Mouse (Mus musculus) heart, adult 2 months (tissue): ENCODE measurements around the gene Ubxn7. TPM values are rescaled to one million over a fixed set of nuclear protein-coding genes. Genes with fewer than 3 reads are reported as not detected.
A peak's percentile ranks its signal among the peaks of the same experiment; 100 is the strongest.

Experiments
- DNase-seq, 2 experiments: peaks; one replicate each; pipeline ENCODE4 v3.0.0; 2021
- H3K27ac ChIP-seq: fragments of 200-600 bp; 2 replicates; pipeline ENCODE4 v1.8.1; 2022
- H3K27me3 ChIP-seq: fragments of 200-500 bp; 2 replicates; pipeline ENCODE4 v1.6.1; 2012; ENCODE audit warnings: mild to moderate bottlenecking, low read length, inconsistent platforms, mixed read lengths; ENCODE audit not compliant: control insufficient read depth, insufficient read depth
- H3K36me3 ChIP-seq: fragments of 200-500 bp; 2 replicates; pipeline ENCODE4 v1.6.1; 2012; ENCODE audit warnings: low read length, inconsistent platforms; ENCODE audit not compliant: control insufficient read depth, insufficient read depth
- H3K4me1 ChIP-seq: fragments of 200-500 bp; 2 replicates; pipeline ENCODE4 v1.6.1; 2011; ENCODE audit warnings: low read length; ENCODE audit not compliant: control insufficient read depth, insufficient read depth
- H3K4me3 ChIP-seq: fragments of 200-600 bp; 2 replicates; pipeline ENCODE4 v1.8.1; 2022
- H3K79me2 ChIP-seq: fragments of 200-500 bp; replicated peaks from 2 replicates; pipeline ENCODE4 v1.6.1; 2012; ENCODE audit warnings: mild to moderate bottlenecking, inconsistent platforms, low read length, moderate library complexity, mixed read lengths; ENCODE audit not compliant: control insufficient read depth, insufficient read depth
- H3K9ac ChIP-seq: fragments of 200-500 bp; 2 replicates; pipeline ENCODE4 v1.6.1; 2012; ENCODE audit warnings: low read depth, mild to moderate bottlenecking, control low read depth, inconsistent platforms, low read length, mixed read lengths
- CTCF ChIP-seq: fragments of 200-600 bp; IDR thresholded peaks from 2 replicates; pipeline ENCODE4 v1.8.1; 2022; ENCODE audit warnings: antibody characterized with exemption, mild to moderate bottlenecking, moderate library complexity
- EP300 ChIP-seq: fragments of 200-500 bp; IDR thresholded peaks from 2 replicates; pipeline ENCODE4 v1.6.1; 2011; ENCODE audit warnings: low read depth, low read length, control low read depth; ENCODE audit not compliant: insufficient read depth
- POLR2A ChIP-seq: fragments of 200-500 bp; IDR thresholded peaks from 2 replicates; pipeline ENCODE4 v1.6.1; 2011; ENCODE audit warnings: mild to moderate bottlenecking, low read depth, low read length, control low read depth; ENCODE audit not compliant: insufficient read depth
- WGBS: fragments of 180-500 bp; shearing (Covaris S2); methylation state at CpG from one replicate; pipeline ENCODE4 v1.1.7; 2018; 5-methylcytosine and 5-hydroxymethylcytosine counted together
- intact Hi-C: fragments of 180-260 bp; cut with DNase I; formaldehyde crosslinking; loops from one replicate; pipeline ENCODE4 v1.15.1; 2025
- polyA plus RNA-seq: library from polyadenylated mRNA; depleted of rRNA; stranded (reverse); fragments of >200 nt; gene quantifications from 2 replicates; pipeline ENCODE4 v1.2.3, GENCODE M21; 2012
- total RNA-seq, 2 experiments: library from RNA; stranded (reverse); gene quantifications; 2 replicates each; pipeline ENCODE4 v1.2.3; 2021

The Ubxn7 gene
- total and polyA plus RNA-seq, 3 experiments: 4.8 to 26.8 (median 23.6) TPM

DNA sequence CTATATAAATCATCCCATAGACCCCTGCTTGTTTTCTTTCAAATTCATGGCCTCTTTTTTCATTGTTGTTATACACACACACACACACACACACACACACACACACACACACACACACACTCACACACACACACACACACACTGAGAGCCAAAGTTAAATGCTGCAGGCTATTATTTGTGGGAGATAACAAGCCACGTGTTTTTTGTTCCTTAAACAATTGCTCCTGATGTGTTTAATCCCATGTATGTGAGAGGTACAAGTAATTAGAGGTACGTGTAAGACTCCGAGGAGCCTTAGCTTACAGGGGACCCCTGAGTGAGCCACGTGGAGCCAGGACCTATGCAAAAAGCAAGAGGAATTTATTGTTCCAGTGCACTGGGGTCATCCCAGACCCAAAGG, 20.1 kb upstream of the Ubxn7 start:
- 85% methylated on average over 4 of the region's 4 CpGs for WGBS
- no peaks in the 10 kb centered on the region for H3K79me2 ChIP-seq
- H3K4me1 ChIP-seq: no peaks in the 10 kb centered on the region
- H3K27ac ChIP-seq: no peak overlapping the region
- no peaks in the 10 kb centered on the region for H3K27me3 ChIP-seq
- DNase-seq: no peak
- H3K9ac ChIP-seq: no peak overlapping the region
- no peaks in the 10 kb centered on the region for H3K36me3 ChIP-seq
- intact Hi-C loops: no loop called here
- TF ChIP-seq CTCF (no peak), EP300 (no peak), POLR2A (no peak)
- no peak overlapping the region for H3K4me3 ChIP-seq

DNA sequence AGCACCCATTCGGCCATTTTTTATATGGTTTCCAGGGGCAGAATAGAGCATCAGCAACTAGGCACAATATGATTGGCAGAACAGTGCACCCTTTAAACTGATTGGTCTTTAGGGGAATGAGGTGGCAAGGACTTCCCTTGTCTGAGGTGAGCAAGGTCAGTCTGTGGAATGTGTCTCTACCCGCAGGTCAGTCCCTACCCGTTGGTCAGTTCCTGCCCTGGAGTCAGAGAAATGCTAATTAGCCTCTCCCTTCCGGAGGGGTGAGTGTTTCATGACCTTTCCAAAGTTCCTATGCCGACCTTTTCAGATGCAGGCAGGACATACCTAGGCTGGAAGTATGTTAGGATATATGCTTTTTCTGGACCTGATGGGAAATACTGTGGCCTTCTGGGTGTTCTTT, 19.7 kb upstream of the Ubxn7 start:
- WGBS: 55% methylated on average over 5 of the region's 5 CpGs
- Histone ChIP-seq H3K9ac (no peak overlapping the region), H3K27ac (no peak overlapping the region), H3K79me2 (no peaks in the 10 kb centered on the region), H3K4me1 (no peaks in the 10 kb centered on the region), H3K36me3 (no peaks in the 10 kb centered on the region), H3K27me3 (no peaks in the 10 kb centered on the region), H3K4me3 (no peak overlapping the region)
- intact Hi-C loops: no loop called here
- DNase-seq: no peak
- no peak for TF ChIP-seq POLR2A
- no peak for TF ChIP-seq CTCF
- no peak for TF ChIP-seq EP300

DNA sequence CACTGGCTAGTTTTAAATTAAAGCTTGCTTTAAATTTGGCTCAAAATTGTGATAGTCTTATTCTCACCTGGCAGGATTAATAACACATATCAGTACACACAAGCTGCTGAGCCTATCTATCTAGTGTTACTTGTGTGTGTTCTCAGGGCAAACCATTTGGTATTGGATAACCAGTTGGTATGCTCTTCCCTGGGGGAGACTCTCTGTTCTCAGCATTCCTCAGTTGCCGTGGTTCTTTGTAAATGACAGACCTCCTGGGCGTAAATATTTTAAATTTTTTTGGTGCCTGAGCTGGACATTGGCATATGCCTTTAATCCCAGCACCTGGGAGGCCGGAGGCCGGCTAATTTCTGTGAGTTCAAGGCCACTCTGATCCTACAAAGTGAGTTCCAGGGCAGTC, 19.2 kb upstream of the Ubxn7 start:
- intact Hi-C loops: no loop called here
- Histone ChIP-seq H3K36me3 (no peaks in the 10 kb centered on the region), H3K4me3 (no peak overlapping the region), H3K9ac (no peak overlapping the region), H3K79me2 (no peaks in the 10 kb centered on the region), H3K27me3 (no peaks in the 10 kb centered on the region), H3K27ac (no peak overlapping the region), H3K4me1 (no peaks in the 10 kb centered on the region)
- no peak for DNase-seq
- TF ChIP-seq CTCF (no peak), POLR2A (no peak), EP300 (no peak)
- 89% methylated on average over 4 of the region's 4 CpGs for WGBS

DNA sequence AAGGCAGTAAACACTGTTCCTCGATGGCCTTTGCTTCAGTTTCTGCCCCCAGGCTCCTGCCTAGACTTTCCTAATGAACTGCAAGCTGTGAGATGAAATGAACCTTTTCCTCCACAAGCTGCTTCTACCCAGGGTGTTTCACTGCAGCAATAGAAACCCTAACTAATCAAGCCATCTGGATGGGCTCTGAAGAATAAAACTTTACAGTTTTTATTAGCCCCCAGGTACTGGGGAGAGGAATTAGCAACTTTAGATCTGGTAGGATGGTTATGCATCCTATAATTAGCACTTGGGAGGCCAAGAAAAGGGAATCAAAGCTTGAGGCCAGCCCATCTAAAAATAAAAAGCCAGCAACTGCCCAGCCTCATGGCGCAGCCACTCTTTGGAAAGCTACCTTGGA, 15.5 kb upstream of the Ubxn7 start:
- H3K4me1 ChIP-seq: no peaks in the 10 kb centered on the region
- 67% methylated on average over 2 of the region's 2 CpGs for WGBS
- H3K4me3 ChIP-seq: no peak overlapping the region
- no peak overlapping the region for H3K27ac ChIP-seq
- no peaks in the 10 kb centered on the region for H3K27me3 ChIP-seq
- no peaks in the 10 kb centered on the region for H3K36me3 ChIP-seq
- no peak overlapping the region for H3K9ac ChIP-seq
- intact Hi-C loops: no loop called here
- no peak for TF ChIP-seq EP300
- TF ChIP-seq CTCF: no peak
- TF ChIP-seq POLR2A: no peak
- no peak for DNase-seq
- H3K79me2 ChIP-seq: no peaks in the 10 kb centered on the region

DNA sequence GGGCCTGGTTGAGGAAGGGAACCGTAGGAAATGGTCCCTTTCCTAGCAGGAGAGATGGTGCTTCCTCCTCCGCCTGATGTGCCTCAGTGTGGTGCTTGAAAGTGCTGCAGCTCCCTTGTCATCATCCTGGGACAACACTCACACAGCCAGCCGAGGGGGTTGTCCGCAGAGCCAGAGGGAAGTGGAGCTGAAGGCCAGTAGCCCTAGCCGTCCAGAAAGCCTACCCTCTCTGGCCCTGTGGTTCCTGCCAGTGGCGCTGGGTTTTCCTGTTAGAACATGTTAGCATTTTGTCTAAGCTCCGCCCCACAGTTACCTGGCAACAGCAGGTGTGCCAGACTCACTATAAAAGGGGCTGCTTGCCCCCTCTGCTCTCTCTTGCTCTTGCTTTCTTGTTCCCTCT, 8.1 kb upstream of the Ubxn7 start:
- no peak overlapping the region for H3K27ac ChIP-seq
- 24% methylated on average over 7 of the region's 7 CpGs for WGBS
- no peak for DNase-seq
- H3K27me3 ChIP-seq: no peaks in the 10 kb centered on the region
- H3K4me1 ChIP-seq: no peaks in the 10 kb centered on the region
- no peak overlapping the region for H3K9ac ChIP-seq
- H3K79me2 ChIP-seq: no peaks in the 10 kb centered on the region
- no peak overlapping the region for H3K4me3 ChIP-seq
- TF ChIP-seq POLR2A (no peak), CTCF (no peak), EP300 (no peak)
- H3K36me3 ChIP-seq: no peaks in the 10 kb centered on the region
- intact Hi-C loops: no loop called here

DNA sequence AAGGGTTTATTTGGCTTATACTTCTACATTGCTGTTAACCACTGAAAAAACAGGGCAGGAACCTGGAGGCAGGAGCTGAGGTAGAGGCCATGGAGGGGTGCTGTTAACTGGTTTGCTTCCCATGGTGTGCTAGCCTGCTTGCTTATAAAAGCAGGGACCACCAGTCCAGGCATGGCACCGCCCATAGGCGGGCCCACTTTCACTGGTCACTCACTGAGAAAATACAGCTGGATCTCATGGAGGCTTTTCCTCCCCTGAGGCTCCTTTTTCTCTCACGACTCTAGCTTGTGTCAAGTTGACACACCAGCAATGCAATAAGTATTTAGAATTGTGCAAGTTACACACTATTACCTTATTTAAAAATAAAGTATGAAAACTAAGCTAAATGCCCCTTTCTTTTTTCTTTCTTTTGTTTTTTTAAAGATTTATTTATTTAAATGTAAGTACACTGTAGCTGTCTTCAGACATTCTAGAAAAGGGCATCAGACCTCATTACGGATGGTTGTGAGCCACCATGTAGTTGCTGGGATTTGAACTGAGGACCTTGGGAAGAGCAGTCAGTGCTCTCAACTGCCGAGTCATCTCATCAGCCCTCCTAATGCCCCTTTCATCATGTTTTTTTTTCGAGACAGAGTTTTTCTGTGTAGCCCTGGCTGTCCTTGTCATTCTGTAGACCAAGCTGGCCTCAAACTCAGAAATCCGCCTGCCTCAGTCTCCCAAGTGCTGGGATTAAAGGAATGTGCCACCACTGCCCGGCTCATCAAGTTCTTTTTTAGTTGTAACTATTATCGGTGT, 984 bp upstream of the Ubxn7 start:
- intact Hi-C loops: loop anchor here (1.0 to 5.0 kb wide), 2 partner anchors 54 to 86 kb away; partner anchors contain the start of genes Rnf168 and Tctex1d2
- H3K4me1 ChIP-seq: peaks cover 3% of the 10 kb centered on the region
- no peaks in the 10 kb centered on the region for H3K27me3 ChIP-seq
- no peak for TF ChIP-seq EP300
- no peak for TF ChIP-seq POLR2A
- no peak for TF ChIP-seq CTCF
- DNase-seq: peak in 1 of 2 experiments; percentile 19
- WGBS: 53% methylated on average over 9 of the region's 9 CpGs
- H3K4me3 ChIP-seq: peak overlapping the region; percentile 82
- H3K9ac ChIP-seq: no peak overlapping the region
- H3K79me2 ChIP-seq: peaks cover 8% of the 10 kb centered on the region
- H3K36me3 ChIP-seq: peaks cover 4% of the 10 kb centered on the region
- H3K27ac ChIP-seq: no peak overlapping the region
